Mouse (Mus musculus) midbrain, embryonic 10.5 days (tissue): ENCODE data around the gene Olfr938. TPM values are rescaled to one million over a fixed set of nuclear protein-coding genes. Genes with fewer than 3 reads are reported as not detected.

Source experiments
- DNase-seq: peaks from one replicate; pipeline ENCODE4 v3.0.0-alpha.2; 2017; ENCODE audit warnings: low spot score
- H3K27ac ChIP-seq: fragments of 300-500 bp; sonication (generic); replicated peaks from 2 replicates; pipeline ENCODE4 v1.5.1; 2016; ENCODE audit warnings: mild to moderate bottlenecking
- H3K27me3 ChIP-seq: fragments of 300-500 bp; sonication (generic); 2 replicates; pipeline ENCODE4 v1.6.1; 2016; ENCODE audit warnings: low read depth, mild to moderate bottlenecking; ENCODE audit not compliant: poor library complexity, severe bottlenecking
- H3K36me3 ChIP-seq: fragments of 300-500 bp; sonication (generic); 2 replicates; pipeline ENCODE4 v1.6.1; 2016; ENCODE audit warnings: mild to moderate bottlenecking, moderate library complexity
- H3K4me1 ChIP-seq: fragments of 300-500 bp; sonication (generic); 2 replicates; pipeline ENCODE4 v1.6.1; 2016
- H3K4me3 ChIP-seq: fragments of 300-500 bp; sonication (generic); 2 replicates; pipeline ENCODE4 v1.5.1; 2016; ENCODE audit warnings: mild to moderate bottlenecking, moderate library complexity
- H3K9me3 ChIP-seq: fragments of 300-500 bp; sonication (generic); replicated peaks from 2 replicates; pipeline ENCODE4 v1.6.1; 2016; ENCODE audit warnings: mild to moderate bottlenecking
- WGBS: fragments of 180-500 bp; shearing (Covaris S2); methylation state at CpG from one replicate; pipeline ENCODE4 v1.1.7; 2016; 5-methylcytosine and 5-hydroxymethylcytosine counted together
- microRNA-seq: library from miRNA; unstranded; fragments of <30 nt; microRNA quantifications from one replicate; pipeline ENCODE4, GENCODE M21; 2017
- polyA plus RNA-seq: library from polyadenylated mRNA; unstranded; fragments of >200 nt; fragmentation: Nextera tagmentation; extraction: Ambion mirVana; gene quantifications from 2 replicates; pipeline ENCODE4 v1.2.1, GENCODE M21; 2016

The Olfr938 gene
- not detected in 2 replicates for polyA plus RNA-seq

GRCm38 (mm10) chr9:39078787-39079186 is at the start of gene Olfr938:
TSS of gene Olfr938 (minus strand) at chr9:39078887.
- Histone ChIP-seq H3K4me3 (no peak within 1 kb of the TSS), H3K36me3 (no peaks in the 10 kb centered on the region), H3K27ac (no peak within 1 kb of the TSS), H3K4me1 (no peaks in the 10 kb centered on the region), H3K9me3 (0 out of 2 replicates have a peak, but pooled peaks cover 3% of the 10 kb centered on the region), H3K27me3 (no peaks in the 10 kb centered on the region)
- 91% methylated on average over 2 of the region's 2 CpGs for whole genome bisulfite sequencing
- DNase-seq = no peak

GRCm38 (mm10) chr9:39127831-39128230 is 49.1 kb upstream of the Olfr938 start, which contains the start of gene Olfr27:
TSS of gene Olfr27 (plus strand) at chr9:39128131.
- Histone ChIP-seq H3K9me3 (no peaks in the 10 kb centered on the region), H3K4me3 (no peak within 1 kb of the TSS), H3K27me3 (no peaks in the 10 kb centered on the region), H3K4me1 (no peaks in the 10 kb centered on the region), H3K27ac (no peak within 1 kb of the TSS), H3K36me3 (no peaks in the 10 kb centered on the region)
- no peak for DNase-seq

GRCm38 (mm10) chr9:39127326-39127725 is 48.6 kb upstream of the Olfr938 start:
- no peaks in the 10 kb centered on the region for H3K36me3 ChIP-seq
- 91% methylated on average over 1 of the region's 1 CpGs for WGBS
- H3K4me3 ChIP-seq = no peak overlapping the region
- H3K9me3 ChIP-seq = no peaks in the 10 kb centered on the region
- H3K27ac ChIP-seq = no peak overlapping the region
- no peak for DNase-seq
- no peaks in the 10 kb centered on the region for H3K4me1 ChIP-seq
- H3K27me3 ChIP-seq = no peaks in the 10 kb centered on the region

- Histone ChIP-seq H3K4me3 (no peak within 1 kb of the TSS), H3K4me1 (no peaks in the 10 kb centered on the region), H3K9me3 (no peaks in the 10 kb centered on the region), H3K36me3 (no peaks in the 10 kb centered on the region), H3K27ac (no peak within 1 kb of the TSS), H3K27me3 (no peaks in the 10 kb centered on the region)
- DNase-seq = no peak
- 87% methylated on average over 1 of the region's 1 CpGs for WGBS
These were observed 13.8 kb downstream of the Olfr938 start, which contains the start of gene Olfr937 for GRCm38 (mm10) chr9:39064851-39065250. TSS of gene Olfr937 (minus strand) at chr9:39064951.

Small RNA genes within 50 kb of the gene (microRNA-seq; reads per million reads assigned to microRNA genes)
- gene Gm25032 = not detected
- gene Gm25529 = not detected

Other genes starting within 250 kb of the Olfr938 start
- not detected in 2 replicates for gene Olfr924, start 234.4 kb downstream of the Olfr938 start, polyA plus RNA-seq
- not detected in 2 replicates for gene Olfr26, start 223.8 kb downstream of the Olfr938 start, polyA plus RNA-seq
- not detected in 2 replicates for gene Olfr926, start 201.8 kb downstream of the Olfr938 start, polyA plus RNA-seq
- not detected in 2 replicates for gene Olfr930, start 149.1 kb downstream of the Olfr938 start, polyA plus RNA-seq
- not detected in 2 replicates for gene Olfr933, start 106.6 kb downstream of the Olfr938 start, polyA plus RNA-seq
- not detected in 2 replicates for gene Olfr934, start 90.6 kb downstream of the Olfr938 start, polyA plus RNA-seq
- not detected in 2 replicates for gene Olfr935, start 79.2 kb downstream of the Olfr938 start, polyA plus RNA-seq
- gene Olfr146, start 55.5 kb downstream of the Olfr938 start, polyA plus RNA-seq = not detected in 2 replicates
- gene Olfr937, start 13.9 kb downstream of the Olfr938 start, polyA plus RNA-seq = not detected in 2 replicates
- gene Olfr27, start 49.2 kb upstream of the Olfr938 start, polyA plus RNA-seq = not detected in 2 replicates
- not detected in 2 replicates for gene Olfr943, start 87.4 kb upstream of the Olfr938 start, polyA plus RNA-seq
- gene Olfr944, start 123.0 kb upstream of the Olfr938 start, polyA plus RNA-seq = not detected in 2 replicates
- gene Olfr1537, start 171.1 kb upstream of the Olfr938 start, polyA plus RNA-seq = not detected in 2 replicates
- gene Olfr945, start 197.9 kb upstream of the Olfr938 start, polyA plus RNA-seq = not detected in 2 replicates
- not detected in 2 replicates for gene Olfr948, start 247.2 kb upstream of the Olfr938 start, polyA plus RNA-seq